Mouse (Mus musculus) ZHBTc4 (cell line): Measurements from ENCODE around the gene Tax1bp3.

Source experiments
- DNase-seq: peaks from one replicate; pipeline ENCODE4 v3.0.0-alpha.2; 2011; ENCODE audit warnings: low read depth, low spot score

Gene Tax1bp3

GRCm38 (mm10) chr11:73176608-73177508, at the start of gene Tax1bp3, which contains the start of gene Emc6:
Tax1bp3 (plus strand) TSS chr11:73177083.
Emc6 (minus strand) TSS chr11:73177037.
- DNase-seq, result peak; percentile 99

GRCm38 (mm10) chr11:73131020-73131419, 45.9 kb upstream of the Tax1bp3 start:
- DNase-seq, result peak; percentile 63

DNA sequence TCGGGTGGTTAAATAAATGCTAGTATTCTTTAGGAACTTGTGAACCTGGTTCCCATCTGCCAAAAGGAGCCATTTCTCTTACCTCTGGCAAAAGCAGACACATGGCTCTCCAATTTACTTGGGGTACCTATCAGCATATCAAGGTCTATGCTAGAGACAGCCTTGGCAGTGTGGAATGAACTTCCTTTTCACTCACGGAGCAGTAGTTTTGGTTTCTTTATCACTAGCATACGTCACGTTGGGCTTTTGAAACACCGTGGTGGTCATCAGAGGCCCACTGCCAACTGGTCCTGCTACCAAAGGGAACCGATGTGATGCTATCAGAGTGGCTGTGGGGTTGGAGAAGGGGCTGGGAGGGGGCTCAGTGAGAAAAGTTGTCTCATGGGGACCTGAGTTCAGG, 43.9 kb upstream of the Tax1bp3 start:
- no peak for DNase-seq

- DNase-seq, result no peak
Observed at GRCm38 (mm10) chr11:73134222-73134621, 42.7 kb upstream of the Tax1bp3 start.

DNA sequence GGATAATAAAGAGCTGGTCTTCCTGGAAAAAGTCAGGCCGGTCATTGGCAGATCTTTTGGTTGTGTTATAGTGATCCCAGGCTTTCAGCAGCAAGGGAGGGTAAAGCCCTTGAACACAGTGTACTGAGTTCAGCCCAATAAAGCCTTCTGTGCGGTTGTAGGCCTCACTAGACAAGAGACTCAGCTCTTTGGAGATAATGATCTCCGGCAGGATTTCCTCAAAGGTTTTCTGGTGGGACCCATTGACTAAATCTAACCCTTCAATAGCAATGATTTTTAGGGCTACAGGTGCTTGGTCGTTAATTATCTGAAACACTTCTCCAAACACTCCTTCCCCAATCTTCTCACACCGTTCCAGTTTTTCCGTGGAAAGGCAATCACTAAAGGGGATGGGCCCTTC, 40.3 kb upstream of the Tax1bp3 start:
- DNase-seq, result no peak

- DNase-seq, result no peak
Observed at GRCm38 (mm10) chr11:73137116-73137515, 39.8 kb upstream of the Tax1bp3 start.

DNA sequence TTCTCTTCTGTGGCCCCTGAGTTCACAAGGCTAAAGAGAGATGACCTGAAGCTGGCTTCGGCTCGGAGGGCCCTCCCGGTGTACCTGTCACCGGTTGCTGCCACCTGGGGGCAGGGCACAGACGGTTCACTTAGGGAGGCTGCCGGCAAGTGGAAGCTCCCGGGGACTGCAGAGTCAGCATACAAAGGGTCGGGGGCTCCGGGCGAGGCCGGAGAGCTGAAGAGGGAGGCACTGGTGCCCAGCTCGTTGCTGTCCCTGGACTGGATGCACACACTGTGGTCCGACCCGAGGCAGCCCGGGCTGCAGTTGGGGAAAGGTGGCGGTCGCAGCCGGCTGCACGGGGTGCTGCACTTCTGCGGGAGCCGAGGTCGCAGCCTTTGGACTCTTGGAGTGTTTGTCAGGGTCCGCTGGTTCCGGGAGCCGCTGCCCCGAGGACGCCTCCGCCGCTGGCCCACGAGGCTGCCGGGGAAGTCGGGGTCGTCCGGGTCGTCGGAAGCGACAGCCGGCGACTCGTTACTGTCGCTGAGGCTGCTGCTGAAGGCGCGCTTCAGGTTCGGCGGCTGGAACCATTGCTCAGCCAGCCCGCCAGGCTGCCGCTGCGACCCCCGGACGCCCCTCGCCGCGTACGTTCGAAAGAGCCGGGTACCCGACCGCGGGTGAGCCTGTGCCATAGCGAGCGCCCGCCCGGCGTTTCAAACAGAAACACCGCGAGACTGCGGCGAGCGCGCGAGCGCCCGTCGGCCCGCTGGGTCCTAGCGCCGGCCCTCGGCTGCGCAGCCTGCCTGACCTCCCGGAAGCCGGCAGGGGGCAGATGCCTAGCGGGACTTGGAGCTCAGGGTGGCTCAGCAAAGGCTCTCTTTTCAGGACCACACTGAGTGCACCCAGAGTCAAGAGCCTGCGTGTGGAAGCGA, 39.0 kb upstream of the Tax1bp3 start, which contains the start of gene Haspin:
Gene Haspin (minus strand): TSS at position 704 of the 911 bp plus-strand sequence.
- peak; percentile 97 for DNase-seq

- DNase-seq, result peak; percentile 51
Observed at GRCm38 (mm10) chr11:73144261-73144681, 32.6 kb upstream of the Tax1bp3 start.

DNA sequence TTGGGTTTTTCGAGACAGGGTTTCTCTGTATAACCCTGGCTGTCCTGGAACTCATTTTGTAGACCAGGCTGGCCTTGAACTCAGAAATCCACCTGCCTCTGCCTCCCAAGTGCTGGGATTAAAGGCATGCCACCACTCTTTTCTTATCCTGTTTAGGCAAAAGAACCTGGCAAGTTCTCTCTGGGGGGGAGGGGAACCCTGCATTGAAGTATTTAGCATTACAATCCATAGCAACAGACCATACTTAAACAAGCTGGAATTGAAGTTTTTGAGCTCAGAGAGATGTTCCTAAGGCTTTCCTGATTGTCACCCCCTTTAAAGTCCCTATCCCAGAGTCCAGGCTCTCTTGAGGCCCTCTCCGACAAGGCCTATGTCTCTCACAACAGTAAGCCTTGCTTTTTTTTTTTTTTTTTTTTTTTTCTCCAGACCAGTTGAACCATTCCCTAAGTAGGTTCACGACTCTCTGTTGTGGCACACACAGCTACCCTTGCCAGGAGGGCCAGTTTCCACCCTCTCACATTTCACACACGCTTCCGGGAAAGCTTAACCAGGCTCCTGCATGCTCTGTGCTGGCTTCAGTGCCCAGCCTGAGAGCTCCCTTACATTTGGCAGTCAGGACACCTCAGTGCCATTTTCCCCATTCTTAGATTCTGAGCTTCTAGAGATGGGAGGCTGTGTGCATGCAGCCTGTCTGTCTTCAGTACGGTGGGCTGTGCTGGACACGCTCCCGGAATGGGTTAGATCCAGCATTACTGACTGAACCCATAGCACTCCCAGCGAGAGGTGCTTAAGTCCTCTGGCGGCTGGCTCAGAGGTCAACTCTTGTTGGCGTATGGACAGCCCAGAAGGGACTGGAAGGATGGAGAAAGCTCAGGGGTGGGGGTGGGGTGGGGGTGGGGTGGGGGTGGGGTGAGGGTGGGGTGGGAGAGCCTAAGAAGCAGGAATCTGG, 30.6 kb upstream of the Tax1bp3 start:
- DNase-seq, result peak; percentile 73

DNA sequence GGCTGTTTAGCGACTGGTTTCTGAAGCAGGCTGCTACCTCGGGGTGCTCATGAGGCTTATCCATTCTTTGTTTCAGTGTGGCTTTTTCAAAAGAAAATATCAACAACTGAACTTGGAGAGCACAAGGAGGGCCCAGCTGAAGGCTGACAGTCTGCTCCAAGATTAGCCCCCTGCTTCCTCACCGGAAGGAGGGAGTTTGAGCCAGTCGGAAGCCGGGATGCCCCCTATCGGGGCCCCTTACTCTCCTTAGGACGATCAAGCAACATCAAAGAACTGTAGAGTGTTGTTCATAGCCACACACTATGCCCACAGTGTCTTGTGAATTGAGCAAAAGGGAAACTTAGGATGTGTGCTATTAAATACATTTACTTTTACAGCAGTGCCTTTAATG, 29.9 kb upstream of the Tax1bp3 start:
- DNase-seq, result peak; percentile 56

- no peak for DNase-seq
Observed at GRCm38 (mm10) chr11:73148209-73148608, 28.7 kb upstream of the Tax1bp3 start.

- no peak for DNase-seq
Observed at GRCm38 (mm10) chr11:73155071-73155470, 21.8 kb upstream of the Tax1bp3 start.

GRCm38 (mm10) chr11:73159957-73160810, 16.7 kb upstream of the Tax1bp3 start, which contains the start of gene P2rx5:
P2rx5 (plus strand) TSS chr11:73160421.
- DNase-seq, result peak; percentile 83

- DNase-seq, result no peak
Observed at GRCm38 (mm10) chr11:73160811-73161200, 16.1 kb upstream of the Tax1bp3 start.

- DNase-seq, result no peak
Observed at GRCm38 (mm10) chr11:73161616-73162015, 15.3 kb upstream of the Tax1bp3 start.

DNA sequence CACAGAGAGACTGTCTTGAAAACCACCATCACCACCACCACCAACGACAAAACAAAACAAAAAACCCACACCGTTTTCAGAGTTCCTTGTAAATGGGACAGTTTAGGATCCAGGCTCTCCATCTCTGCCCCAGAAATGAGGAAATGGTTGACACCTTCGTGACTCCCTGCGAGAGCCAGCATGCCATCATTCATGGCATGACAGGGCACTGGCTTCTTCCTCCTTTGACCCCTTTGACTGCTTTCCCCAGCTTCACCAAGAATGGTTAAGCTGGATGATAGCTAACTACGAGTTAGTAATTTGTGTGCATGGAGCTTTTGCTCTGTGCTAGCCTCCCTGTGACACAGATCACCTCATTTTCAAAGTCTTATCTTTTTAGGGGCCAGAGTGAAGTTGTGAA, 14.6 kb upstream of the Tax1bp3 start:
- no peak for DNase-seq

- DNase-seq, result no peak
Observed at GRCm38 (mm10) chr11:73168071-73168470, 8.8 kb upstream of the Tax1bp3 start.

DNA sequence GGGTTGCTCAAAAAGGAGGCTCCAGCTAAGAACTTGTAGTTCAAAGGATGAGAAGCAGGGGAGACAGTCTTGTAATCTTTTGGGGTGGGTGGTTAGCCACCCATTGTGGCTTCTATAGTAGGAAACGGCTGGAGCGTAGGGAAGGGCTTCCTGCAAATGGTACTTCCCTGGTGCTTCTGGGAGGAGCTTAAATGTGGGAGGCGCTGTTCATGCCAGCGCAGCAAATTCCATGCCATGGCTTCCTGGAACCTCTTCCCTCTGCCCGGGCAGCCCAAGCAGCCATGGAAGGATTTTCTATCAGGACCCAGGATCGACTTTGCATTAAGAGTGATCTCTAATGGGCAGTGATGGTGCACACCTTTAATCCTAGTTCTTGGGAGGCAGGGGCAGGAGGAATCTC, 8.3 kb upstream of the Tax1bp3 start:
- DNase-seq, result peak; percentile 65

- peak; percentile 91 for DNase-seq
Observed at GRCm38 (mm10) chr11:73169231-73169630, 7.7 kb upstream of the Tax1bp3 start.

DNA sequence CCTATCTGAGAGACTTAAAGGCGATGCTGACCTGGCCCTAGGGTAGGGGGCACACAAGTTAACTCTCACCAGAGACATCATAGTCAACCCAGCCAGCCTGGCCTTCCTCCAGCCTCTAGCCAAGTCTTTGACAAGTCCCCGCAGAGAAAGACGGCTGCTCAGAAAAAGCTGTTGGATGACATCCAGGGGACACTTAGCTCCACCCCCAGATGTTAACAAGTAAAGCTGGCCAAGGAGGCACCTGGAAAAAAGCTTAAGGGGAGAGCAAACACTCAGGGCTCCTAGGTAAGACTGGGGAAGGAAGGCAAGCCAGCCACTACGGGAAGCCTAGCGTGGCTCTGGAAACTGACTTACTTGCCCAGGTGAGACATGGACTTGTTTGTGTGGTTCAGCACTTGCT, 4.7 kb upstream of the Tax1bp3 start:
- no peak for DNase-seq
